Mouse (Mus musculus): ENCODE measurements at regions not wholly inside any gene's neighbourhood (a gene's known extent, or its start where the extent isn't known, plus 50 kb on each side); places are given as distances from the start of the nearest gene placed in this dataset.

- Histone ChIP-seq H3K27ac (ENCODE audit: control insufficient read depth, low read depth, low read length) (no peak overlapping the region), H3K9me3 (replicated peaks; ENCODE audit: insufficient read depth, low read length) (no peaks in the 10 kb centered on the region), H3K9ac (ENCODE audit: control insufficient read depth, low read depth, low read length, poor library complexity, severe bottlenecking) (no peak overlapping the region)
Measured at GRCm38 (mm10) chr6:117299503-117300288, 131.4 kb downstream of the Cxcl12 start.

GRCm38 (mm10) chr6:117303361-117303760 lies 135.0 kb downstream of the Cxcl12 start:
- no peaks in the 10 kb centered on the region for H3K36me3 ChIP-seq (ENCODE audit: control insufficient read depth in 1 of 2, insufficient read depth in 2 of 2, low read length in 2 of 2)
- H3K27me3 ChIP-seq (ENCODE audit: control insufficient read depth in 1 of 2, insufficient read depth in 2 of 2, low read length in 2 of 2), result no peaks in the 10 kb centered on the region
- H3K9ac ChIP-seq (ENCODE audit: control insufficient read depth, low read depth, low read length, poor library complexity, severe bottlenecking), result no peak overlapping the region
- no peak overlapping the region for H3K27ac ChIP-seq (ENCODE audit: control insufficient read depth, low read depth, low read length)
- H3K79me2 ChIP-seq (ENCODE audit: control insufficient read depth, insufficient read depth, low read length, poor library complexity), result no peaks in the 10 kb centered on the region
- no peak for TF ChIP-seq HCFC1 (IDR thresholded peaks at IDR 0.05; ENCODE audit: low read depth, low read length)
- TF ChIP-seq NELFE (IDR thresholded peaks at IDR 0.05; ENCODE audit: low read depth, low read length), result no peak
- TF ChIP-seq TBP (IDR thresholded peaks at IDR 0.05; ENCODE audit: low read depth, low read length), result no peak
- no peak for TF ChIP-seq MAZ (IDR thresholded peaks at IDR 0.05; ENCODE audit: low read depth, low read length)
- TF ChIP-seq BHLHE40 (IDR thresholded peaks at IDR 0.05; ENCODE audit: borderline replicate concordance, low read depth, low read length), result no peak
- no peak for TF ChIP-seq MAX (IDR thresholded peaks at IDR 0.05; ENCODE audit: low read length)
- no peak for TF ChIP-seq ZNF384 (IDR thresholded peaks at IDR 0.05; ENCODE audit: low read depth, low read length)
- TF ChIP-seq CHD1 (IDR thresholded peaks at IDR 0.05; ENCODE audit: low read depth, low read length), result no peak
- no peak for TF ChIP-seq GATA1 (IDR thresholded peaks at IDR 0.05; ENCODE audit: low read depth, low read length)
- TF ChIP-seq KAT2A (conservative IDR thresholded peaks at IDR 0.05; ENCODE audit: low read depth, low read length), result no peak
- TF ChIP-seq MXI1 (IDR thresholded peaks at IDR 0.05; ENCODE audit: low read depth, low read length), result no peak
- no peak for TF ChIP-seq MAFK (IDR thresholded peaks at IDR 0.05; ENCODE audit: borderline replicate concordance, low read depth, low read length)
- TF ChIP-seq POLR2AphosphoS2 (IDR thresholded peaks at IDR 0.05; ENCODE audit: low read length), result no peak
- no peak for TF ChIP-seq ETS1 (IDR thresholded peaks at IDR 0.05; ENCODE audit: low read depth, low read length)
- no peak for TF ChIP-seq RAD21 (IDR thresholded peaks at IDR 0.05; ENCODE audit: low read depth, low read length)
- no peaks in the 10 kb centered on the region for H3K4me1 ChIP-seq (ENCODE audit: control insufficient read depth in 1 of 2, insufficient read depth in 2 of 2, low read length in 2 of 2)
- no peak for DNase-seq (ENCODE audit: low read depth, low spot score)
- H3K4me3 ChIP-seq (ENCODE audit: control insufficient read depth in 1 of 2, insufficient read depth in 1 of 2, low read depth in 2 of 2, low read length in 2 of 2), result no peak overlapping the region
- no peaks in the 10 kb centered on the region for H3K9me3 ChIP-seq (replicated peaks; ENCODE audit: insufficient read depth, low read length)

More at GRCm38 (mm10) chr6:117299503-117300288, 131.4 kb downstream of the Cxcl12 start:
- H3K79me2 ChIP-seq (ENCODE audit: control insufficient read depth, insufficient read depth, low read length, poor library complexity), result no peaks in the 10 kb centered on the region
- H3K4me1 ChIP-seq (ENCODE audit: control insufficient read depth in 1 of 2, insufficient read depth in 2 of 2, low read length in 2 of 2), result no peaks in the 10 kb centered on the region
- no peak overlapping the region for H3K4me3 ChIP-seq (ENCODE audit: control insufficient read depth in 1 of 2, insufficient read depth in 1 of 2, low read depth in 2 of 2, low read length in 2 of 2)
- H3K36me3 ChIP-seq (ENCODE audit: control insufficient read depth in 1 of 2, insufficient read depth in 2 of 2, low read length in 2 of 2), result no peaks in the 10 kb centered on the region
- TF ChIP-seq MAZ (IDR thresholded peaks at IDR 0.05; ENCODE audit: low read depth, low read length), result no peak
- no peak for TF ChIP-seq SIN3A (IDR thresholded peaks at IDR 0.05; ENCODE audit: low read length)
- TF ChIP-seq ZNF384 (IDR thresholded peaks at IDR 0.05; ENCODE audit: low read depth, low read length), result no peak
- TF ChIP-seq POLR2AphosphoS2 (IDR thresholded peaks at IDR 0.05; ENCODE audit: low read length), result no peak
- no peak for TF ChIP-seq SMC3 (IDR thresholded peaks at IDR 0.05; ENCODE audit: low read depth, low read length)
- no peak for TF ChIP-seq TBP (IDR thresholded peaks at IDR 0.05; ENCODE audit: low read depth, low read length)
- no peak for TF ChIP-seq MYC (IDR thresholded peaks at IDR 0.05; ENCODE audit: low read depth, low read length)
- H3K27me3 ChIP-seq (ENCODE audit: control insufficient read depth in 1 of 2, insufficient read depth in 2 of 2, low read length in 2 of 2), result no peaks in the 10 kb centered on the region
- no peak for DNase-seq (ENCODE audit: low read depth, low spot score)
